Mouse (Mus musculus) midbrain, embryonic 10.5 days (tissue): ENCODE results near the gene Tfeb. TPM values are rescaled to one million over a fixed set of nuclear protein-coding genes. Genes with fewer than 3 reads are reported as not detected.
A peak's percentile ranks its signal among the peaks of the same experiment; 100 is the strongest.

Experiments used
- DNase-seq: peaks from one replicate; pipeline ENCODE4 v3.0.0-alpha.2; 2017; ENCODE audit warnings: low spot score
- H3K27ac ChIP-seq: fragments of 300-500 bp; sonication (generic); replicated peaks from 2 replicates; pipeline ENCODE4 v1.5.1; 2016; ENCODE audit warnings: mild to moderate bottlenecking
- H3K27me3 ChIP-seq: fragments of 300-500 bp; sonication (generic); 2 replicates; pipeline ENCODE4 v1.6.1; 2016; ENCODE audit warnings: low read depth, mild to moderate bottlenecking; ENCODE audit not compliant: poor library complexity, severe bottlenecking
- H3K36me3 ChIP-seq: fragments of 300-500 bp; sonication (generic); 2 replicates; pipeline ENCODE4 v1.6.1; 2016; ENCODE audit warnings: mild to moderate bottlenecking, moderate library complexity
- H3K4me1 ChIP-seq: fragments of 300-500 bp; sonication (generic); 2 replicates; pipeline ENCODE4 v1.6.1; 2016
- H3K4me3 ChIP-seq: fragments of 300-500 bp; sonication (generic); 2 replicates; pipeline ENCODE4 v1.5.1; 2016; ENCODE audit warnings: mild to moderate bottlenecking, moderate library complexity
- H3K9me3 ChIP-seq: fragments of 300-500 bp; sonication (generic); replicated peaks from 2 replicates; pipeline ENCODE4 v1.6.1; 2016; ENCODE audit warnings: mild to moderate bottlenecking
- WGBS: fragments of 180-500 bp; shearing (Covaris S2); methylation state at CpG from one replicate; pipeline ENCODE4 v1.1.7; 2016; 5-methylcytosine and 5-hydroxymethylcytosine counted together
- polyA plus RNA-seq: library from polyadenylated mRNA; unstranded; fragments of >200 nt; fragmentation: Nextera tagmentation; extraction: Ambion mirVana; gene quantifications from 2 replicates; pipeline ENCODE4 v1.2.1, GENCODE M21; 2016

Tfeb gene
- polyA plus RNA-seq, 1 experiment from 2014 or later, result 1.9 TPM

DNA sequence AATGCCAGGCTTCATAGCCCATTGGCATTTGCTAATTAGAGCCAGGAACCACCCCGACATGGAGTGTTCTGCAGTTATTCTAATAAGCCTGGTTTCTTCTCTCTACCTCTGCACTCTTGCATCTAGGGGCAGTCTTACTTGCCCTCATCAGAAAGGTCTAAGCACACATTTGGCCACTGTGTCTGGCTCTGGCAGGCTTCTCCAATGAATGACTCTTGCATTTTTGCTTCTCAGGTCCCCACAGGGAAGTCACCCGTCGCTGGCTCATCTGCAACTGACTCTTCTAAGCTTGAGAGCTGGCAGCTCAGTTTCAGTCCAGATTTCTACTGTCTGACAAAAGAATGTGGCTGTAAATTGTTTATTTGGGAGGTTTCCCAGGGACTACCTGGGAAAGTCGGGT, 29.2 kb downstream of the Tfeb start:
- 85% methylated on average over 4 of the region's 4 CpGs for WGBS
- no peak for DNase-seq
- peaks cover 3% of the 10 kb centered on the region; the same call in 1 of the 2 replicates for H3K4me1 ChIP-seq
- no peaks in the 10 kb centered on the region for H3K9me3 ChIP-seq
- H3K4me3 ChIP-seq, result no peak overlapping the region
- no peak overlapping the region for H3K27ac ChIP-seq
- H3K36me3 ChIP-seq, result no peaks in the 10 kb centered on the region
- no peaks in the 10 kb centered on the region; the same call in 1 of the 2 replicates for H3K27me3 ChIP-seq

- Histone ChIP-seq H3K9me3 (no peaks in the 10 kb centered on the region), H3K4me1 (peaks cover 3% of the 10 kb centered on the region; the same call in 1 of the 2 replicates), H3K4me3 (no peak overlapping the region), H3K27me3 (no peaks in the 10 kb centered on the region; the same call in 1 of the 2 replicates), H3K27ac (no peak overlapping the region), H3K36me3 (no peaks in the 10 kb centered on the region)
- DNase-seq, result no peak
- 92% methylated on average over 6 of the region's 6 CpGs for WGBS
Observed at GRCm38 (mm10) chr17:47766407-47767043, 29.7 kb downstream of the Tfeb start.

- Histone ChIP-seq H3K27me3 (no peaks in the 10 kb centered on the region; the same call in 1 of the 2 replicates), H3K36me3 (no peaks in the 10 kb centered on the region), H3K27ac (no peak overlapping the region), H3K4me1 (peaks cover 3% of the 10 kb centered on the region; the same call in 1 of the 2 replicates), H3K4me3 (no peak overlapping the region), H3K9me3 (peaks cover 4% of the 10 kb centered on the region)
- WGBS, result 83% methylated on average over 2 of the region's 2 CpGs
- no peak for DNase-seq
Observed at GRCm38 (mm10) chr17:47767081-47767455, 30.2 kb downstream of the Tfeb start.

GRCm38 (mm10) chr17:47767456-47768141, 30.8 kb downstream of the Tfeb start:
- peaks cover 9% of the 10 kb centered on the region for H3K9me3 ChIP-seq
- peaks cover 3% of the 10 kb centered on the region; the same call in 1 of the 2 replicates for H3K4me1 ChIP-seq
- WGBS, result 45% methylated on average over 17 of the region's 17 CpGs

GRCm38 (mm10) chr17:47768707-47769276, 32.0 kb downstream of the Tfeb start:
- Histone ChIP-seq H3K36me3 (no peaks in the 10 kb centered on the region), H3K9me3 (peaks cover 13% of the 10 kb centered on the region), H3K27me3 (no peaks in the 10 kb centered on the region; the same call in 1 of the 2 replicates), H3K27ac (no peak overlapping the region), H3K4me3 (no peak overlapping the region), H3K4me1 (no peaks in the 10 kb centered on the region)
- no peak for DNase-seq
- 61% methylated on average over 12 of the region's 12 CpGs for WGBS

More at GRCm38 (mm10) chr17:47767456-47768141, 30.8 kb downstream of the Tfeb start:
- H3K4me3 ChIP-seq, result no peak overlapping the region
- no peaks in the 10 kb centered on the region for H3K36me3 ChIP-seq
- no peaks in the 10 kb centered on the region; the same call in 1 of the 2 replicates for H3K27me3 ChIP-seq
- H3K27ac ChIP-seq, result no peak overlapping the region
- DNase-seq, result no peak

GRCm38 (mm10) chr17:47769389-47770299, 32.8 kb downstream of the Tfeb start:
- Histone ChIP-seq H3K4me3 (no peak overlapping the region), H3K9me3 (peaks cover 13% of the 10 kb centered on the region), H3K27me3 (no peaks in the 10 kb centered on the region; the same call in 1 of the 2 replicates), H3K27ac (no peak overlapping the region), H3K4me1 (no peaks in the 10 kb centered on the region), H3K36me3 (no peaks in the 10 kb centered on the region)
- WGBS, result 87% methylated on average over 11 of the region's 11 CpGs
- no peak for DNase-seq

DNA sequence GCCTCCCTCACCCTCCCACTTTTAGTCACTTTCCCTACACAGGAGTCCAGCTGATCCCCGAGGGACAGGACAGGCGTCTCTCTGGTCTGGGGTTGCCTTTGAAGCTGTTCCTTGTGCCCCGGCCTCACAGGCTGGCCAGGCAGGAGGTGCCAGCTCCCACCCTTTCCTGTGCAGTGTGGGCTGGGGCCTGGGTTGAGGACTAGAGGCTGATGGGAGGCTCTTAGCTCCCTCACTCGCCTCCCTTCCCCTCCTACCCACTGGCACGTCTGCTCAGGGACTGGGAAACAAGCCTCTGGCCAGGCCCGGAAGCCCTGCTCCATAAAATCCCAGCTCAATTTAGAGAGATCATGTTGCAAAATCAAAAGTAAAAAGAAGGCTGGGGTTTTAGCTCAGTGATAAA, 36.8 kb downstream of the Tfeb start:
- Histone ChIP-seq H3K4me1 (no peaks in the 10 kb centered on the region), H3K27ac (0 out of 2 replicates have a peak overlapping the region, but pooled peaks have one; percentile 18), H3K9me3 (peaks cover 13% of the 10 kb centered on the region), H3K36me3 (no peaks in the 10 kb centered on the region), H3K27me3 (no peaks in the 10 kb centered on the region), H3K4me3 (no peak overlapping the region)
- DNase-seq, result no peak
- 71% methylated on average over 6 of the region's 6 CpGs for WGBS

GRCm38 (mm10) chr17:47777141-47777540, 40.3 kb downstream of the Tfeb start:
- no peaks in the 10 kb centered on the region for H3K27me3 ChIP-seq
- WGBS, result 77% methylated on average over 2 of the region's 2 CpGs
- H3K9me3 ChIP-seq, result peaks cover 8% of the 10 kb centered on the region
- H3K27ac ChIP-seq, result no peak overlapping the region
- H3K4me3 ChIP-seq, result no peak overlapping the region
- H3K36me3 ChIP-seq, result no peaks in the 10 kb centered on the region
- 0 out of 2 replicates have a peak, but pooled peaks cover 3% of the 10 kb centered on the region for H3K4me1 ChIP-seq
- DNase-seq, result no peak

GRCm38 (mm10) chr17:47780470-47780869, 43.6 kb downstream of the Tfeb start:
- Histone ChIP-seq H3K4me1 (peaks cover 7% of the 10 kb centered on the region), H3K27ac (no peak overlapping the region), H3K9me3 (no peaks in the 10 kb centered on the region), H3K27me3 (no peaks in the 10 kb centered on the region; the same call in 1 of the 2 replicates), H3K36me3 (no peaks in the 10 kb centered on the region), H3K4me3 (no peak overlapping the region)
- WGBS, result 87% methylated on average over 10 of the region's 10 CpGs
- DNase-seq, result no peak

GRCm38 (mm10) chr17:47782486-47782885, 45.7 kb downstream of the Tfeb start:
- Histone ChIP-seq H3K27ac (no peak overlapping the region), H3K4me1 (peaks cover 11% of the 10 kb centered on the region), H3K27me3 (peaks cover 19% of the 10 kb centered on the region), H3K4me3 (no peak overlapping the region), H3K9me3 (no peaks in the 10 kb centered on the region), H3K36me3 (no peaks in the 10 kb centered on the region)
- DNase-seq, result no peak
- WGBS, result 78% methylated on average over 3 of the region's 3 CpGs

- Histone ChIP-seq H3K9me3 (no peaks in the 10 kb centered on the region), H3K4me3 (no peak overlapping the region), H3K27ac (no peak overlapping the region; the same call in 1 of the 2 replicates), H3K27me3 (peaks cover 27% of the 10 kb centered on the region), H3K4me1 (peaks cover 23% of the 10 kb centered on the region), H3K36me3 (no peaks in the 10 kb centered on the region)
- DNase-seq, result no peak
- WGBS, result 88% methylated on average over 8 of the region's 8 CpGs
Observed at GRCm38 (mm10) chr17:47783445-47784223, 46.8 kb downstream of the Tfeb start.
